Mouse (Mus musculus) right cerebral cortex, postnatal 36 days (tissue): ENCODE data around the gene Sbf2.
"Not testable (repeated sequence)": the region's sequence is repeated elsewhere in the genome, so short reads cannot be mapped to it uniquely, and the experiment has no call there.

Experiments used
- DNase-seq, 2 experiments: peaks; one replicate each; pipeline ENCODE4 v3.0.0; 2022; ENCODE audit warnings: low spot score in 2 of 2, mixed read lengths in 1 of 2

Gene Sbf2

DNA sequence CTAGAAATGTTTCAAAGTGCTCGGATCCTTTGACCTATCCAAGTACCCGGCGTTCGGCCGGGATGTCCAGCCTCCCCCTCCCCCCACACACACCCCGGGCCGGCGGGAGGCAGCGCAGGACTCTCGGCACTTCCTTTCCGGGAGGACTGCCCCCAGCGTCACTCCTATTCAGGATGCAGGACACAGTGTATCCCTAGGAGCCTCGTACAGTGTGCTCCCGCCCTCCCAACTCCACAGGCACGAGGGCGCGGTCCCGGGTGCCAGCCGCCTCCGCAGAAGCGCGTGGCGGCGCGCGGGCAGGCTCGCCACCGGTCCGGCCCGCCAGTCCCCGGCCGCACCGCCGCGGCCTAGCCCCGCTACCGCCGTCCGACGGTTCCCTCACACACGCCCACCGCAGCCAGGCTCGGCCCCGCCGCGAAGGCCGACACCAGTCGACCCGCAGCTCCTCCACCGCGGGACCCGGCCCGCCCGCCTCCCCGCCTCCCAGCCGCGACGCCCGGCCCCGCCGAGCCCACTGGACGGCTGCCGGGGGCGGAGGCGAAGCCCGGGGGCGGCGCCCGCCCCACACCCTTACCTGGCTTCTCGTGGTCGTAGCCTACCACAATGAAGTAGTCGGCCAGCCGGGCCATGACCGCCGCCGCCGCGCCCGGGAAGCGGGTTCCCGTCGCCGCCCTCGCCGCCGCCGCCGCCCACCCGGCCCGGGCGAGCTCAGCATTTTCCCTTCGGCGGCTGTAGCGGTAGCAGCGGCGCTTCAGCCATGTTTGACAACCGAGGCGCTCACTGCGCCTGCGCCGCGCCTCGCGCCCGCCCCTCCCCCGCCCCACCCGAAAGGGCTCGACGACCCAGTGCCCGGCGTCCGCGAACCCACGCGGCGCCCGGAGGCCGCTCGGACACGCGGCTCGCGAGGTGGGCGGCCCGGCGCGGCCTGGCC, at the start of gene Sbf2:
Sbf2 (minus strand) TSS at position 790 of the 931 bp plus-strand sequence.
- peak; percentile 60 to 69 for DNase-seq

- DNase-seq, result no peak
Observed at GRCm38 (mm10) chr7:110658378-110658928, 43.7 kb upstream of the Sbf2 start.

DNA sequence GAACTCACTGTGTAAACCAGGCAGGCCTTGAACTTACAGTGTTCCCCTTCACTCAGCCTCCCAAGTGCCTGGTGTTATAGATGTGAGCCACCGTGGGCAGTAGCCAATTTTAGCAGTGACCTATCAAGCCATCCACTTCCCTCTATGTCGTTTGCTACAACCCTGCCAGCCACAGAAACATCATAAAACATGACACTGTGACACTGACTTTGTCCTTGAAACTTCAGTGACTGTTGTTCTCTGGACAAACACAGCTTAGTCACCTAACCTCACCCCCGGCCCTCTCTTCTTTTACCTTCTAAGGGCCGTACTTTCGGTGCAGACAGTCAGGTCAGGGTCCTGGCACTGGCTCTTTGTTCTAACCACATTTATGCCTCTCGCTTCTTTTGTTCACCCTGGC, 41.2 kb upstream of the Sbf2 start:
- DNase-seq, result no peak

- no peak for DNase-seq
Observed at GRCm38 (mm10) chr7:110655230-110655629, 40.5 kb upstream of the Sbf2 start.

DNA sequence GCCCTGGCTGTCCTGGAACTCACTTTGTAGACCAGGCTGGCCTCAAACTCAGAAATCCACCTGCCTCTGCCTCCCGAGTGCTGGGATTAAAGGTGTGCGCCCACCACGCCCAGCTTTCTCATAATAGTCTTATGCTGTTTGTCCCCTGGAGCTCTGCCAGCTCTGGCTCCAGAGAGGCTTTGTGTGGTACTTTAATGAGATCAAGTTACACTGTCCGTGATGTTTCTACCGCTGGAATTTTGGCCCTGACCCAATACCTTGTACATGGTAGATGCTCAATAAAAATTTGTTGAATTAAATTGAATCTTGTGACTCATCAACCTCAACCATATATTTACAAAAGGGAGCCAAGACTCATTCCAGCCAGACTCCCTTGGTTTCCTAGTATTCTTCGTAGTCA, 36.4 kb upstream of the Sbf2 start:
- no peak for DNase-seq

DNA sequence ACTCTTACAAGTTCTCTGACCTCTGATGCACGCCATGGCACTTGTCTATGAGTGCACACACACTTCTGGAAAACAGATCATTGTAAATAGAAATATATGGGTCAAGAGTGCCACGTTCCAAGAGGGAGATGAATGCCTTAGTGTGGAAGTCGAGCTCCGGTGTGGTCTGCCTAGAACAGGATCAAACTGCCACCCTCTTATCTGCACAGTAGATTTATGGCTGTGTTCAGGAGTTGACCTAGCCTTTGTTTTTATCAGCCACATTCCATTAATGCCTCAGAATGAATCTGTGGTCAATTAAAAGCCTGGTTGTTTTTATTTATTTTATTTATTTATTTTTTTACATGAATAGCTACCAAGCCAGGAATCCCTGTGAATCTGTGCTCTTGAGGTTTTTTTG, 35.8 kb upstream of the Sbf2 start:
- no peak for DNase-seq

DNA sequence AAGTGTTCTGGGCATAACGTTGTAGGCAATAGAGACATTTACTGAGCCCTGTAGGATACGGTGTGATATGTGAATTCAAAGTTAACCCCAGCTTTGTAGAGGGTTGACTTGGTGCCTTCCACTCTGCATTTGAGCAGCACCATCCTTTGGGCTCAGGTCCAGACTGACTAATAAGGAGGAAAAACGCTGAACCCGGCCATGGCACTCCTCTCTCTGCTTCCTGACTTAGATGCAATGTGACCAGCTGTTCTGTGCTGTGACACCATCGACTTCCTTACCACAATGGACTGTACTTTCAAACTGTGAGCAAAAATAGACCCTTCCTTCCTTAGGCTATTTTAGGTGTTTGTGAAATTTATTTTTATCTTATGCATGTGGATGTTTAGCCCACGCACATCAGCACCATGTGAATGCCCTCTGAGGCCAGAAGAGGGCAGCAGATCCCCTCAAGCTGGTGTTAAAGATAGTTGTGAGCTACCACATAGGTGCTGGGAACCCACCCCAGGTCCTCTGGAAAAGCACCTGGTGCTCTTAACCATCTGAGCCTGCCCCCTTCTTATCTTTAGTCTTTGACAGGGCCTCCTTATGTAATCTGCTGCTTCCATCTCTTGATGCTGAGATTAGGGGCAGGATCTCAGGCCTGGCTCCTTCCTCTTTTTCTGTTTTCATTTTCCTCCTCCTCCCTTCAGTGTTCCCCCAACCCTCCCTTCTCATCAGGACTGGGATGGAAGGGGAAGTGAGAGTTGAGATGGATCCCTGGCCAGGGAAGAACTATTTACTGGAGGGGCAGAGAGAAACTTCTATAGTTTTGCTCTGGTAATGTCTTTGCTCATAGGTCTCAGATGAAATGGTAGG, 34.6 kb upstream of the Sbf2 start:
- DNase-seq, result no peak

- DNase-seq, result no peak
Observed at GRCm38 (mm10) chr7:110648455-110649085, 33.8 kb upstream of the Sbf2 start.

- DNase-seq, result no peak
Observed at GRCm38 (mm10) chr7:110647559-110648454, 33.1 kb upstream of the Sbf2 start.

GRCm38 (mm10) chr7:110646611-110647407, 32.1 kb upstream of the Sbf2 start:
- DNase-seq, result no peak

DNA sequence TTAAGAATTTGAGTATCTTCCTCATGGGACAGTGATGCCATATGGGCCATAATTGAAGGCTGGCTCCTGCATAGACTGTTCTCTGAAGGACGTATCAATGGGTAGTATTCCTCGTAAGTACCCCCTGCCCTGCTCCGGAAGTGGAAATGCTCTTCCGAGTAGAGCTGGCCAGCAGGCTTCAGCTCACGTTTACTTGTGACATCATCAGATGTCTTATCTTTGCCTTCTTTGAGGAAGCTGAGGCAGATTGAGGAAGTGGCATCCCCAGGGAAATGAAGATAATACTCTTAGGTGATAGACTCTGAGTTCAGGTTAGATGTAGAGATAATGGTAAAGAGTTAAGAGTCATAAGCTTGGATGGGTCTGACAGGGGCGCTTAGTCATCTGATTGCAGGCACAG, 31.1 kb upstream of the Sbf2 start:
- no peak for DNase-seq

- DNase-seq, result peak in 1 of 2 experiments; percentile 15
Observed at GRCm38 (mm10) chr7:110645311-110645710, 30.6 kb upstream of the Sbf2 start.

DNA sequence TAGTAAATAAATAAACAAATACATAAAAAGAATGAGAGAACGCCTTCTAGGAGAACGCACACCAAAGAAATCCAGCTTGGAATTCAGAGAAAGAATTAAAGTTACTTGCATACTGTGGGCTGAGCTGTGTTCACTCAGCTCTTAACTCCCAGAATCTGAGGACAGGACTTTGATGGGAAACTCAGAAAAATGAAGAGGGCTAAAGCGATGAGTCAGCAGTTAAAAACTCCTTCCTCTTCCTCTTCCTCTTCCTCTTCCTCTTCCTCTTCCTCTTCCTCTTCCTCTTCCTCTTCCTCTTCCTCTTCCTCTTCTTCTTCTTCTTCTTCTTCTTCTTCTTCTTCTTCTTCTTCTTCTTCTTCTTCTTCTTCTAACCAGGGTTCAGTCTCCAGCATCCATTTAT, 25.2 kb upstream of the Sbf2 start:
- DNase-seq, result not testable (repeated sequence)

DNA sequence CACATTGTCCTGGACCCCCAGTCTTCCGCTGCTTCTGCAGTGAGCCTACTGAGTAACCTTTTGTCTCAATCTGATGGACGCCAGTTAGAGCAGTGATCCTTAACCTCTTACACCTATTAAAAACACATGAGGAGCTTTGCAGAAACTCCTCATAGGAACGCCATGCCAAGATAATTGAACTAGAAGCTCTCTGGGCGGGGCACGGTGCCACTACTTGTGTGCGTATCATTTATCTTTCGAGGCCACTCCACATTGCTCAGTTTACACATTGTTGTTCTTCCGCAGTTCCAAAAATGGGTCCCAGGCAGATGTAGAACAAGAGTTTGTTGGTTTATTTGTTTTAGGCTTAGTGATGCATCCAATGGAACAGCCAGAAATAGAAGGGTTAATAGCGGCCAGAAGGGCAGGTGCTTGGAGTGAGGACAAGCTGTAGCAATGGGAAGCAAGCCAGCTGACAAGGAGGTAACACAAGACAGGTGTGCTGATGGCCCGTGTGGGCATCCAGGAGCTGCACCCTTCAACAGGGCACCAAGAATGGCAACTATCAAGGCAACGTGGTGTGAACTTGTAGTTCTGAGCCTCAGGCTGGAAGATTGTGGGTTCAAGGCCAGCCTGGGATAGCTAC, 24.7 kb upstream of the Sbf2 start:
- DNase-seq, result no peak

DNA sequence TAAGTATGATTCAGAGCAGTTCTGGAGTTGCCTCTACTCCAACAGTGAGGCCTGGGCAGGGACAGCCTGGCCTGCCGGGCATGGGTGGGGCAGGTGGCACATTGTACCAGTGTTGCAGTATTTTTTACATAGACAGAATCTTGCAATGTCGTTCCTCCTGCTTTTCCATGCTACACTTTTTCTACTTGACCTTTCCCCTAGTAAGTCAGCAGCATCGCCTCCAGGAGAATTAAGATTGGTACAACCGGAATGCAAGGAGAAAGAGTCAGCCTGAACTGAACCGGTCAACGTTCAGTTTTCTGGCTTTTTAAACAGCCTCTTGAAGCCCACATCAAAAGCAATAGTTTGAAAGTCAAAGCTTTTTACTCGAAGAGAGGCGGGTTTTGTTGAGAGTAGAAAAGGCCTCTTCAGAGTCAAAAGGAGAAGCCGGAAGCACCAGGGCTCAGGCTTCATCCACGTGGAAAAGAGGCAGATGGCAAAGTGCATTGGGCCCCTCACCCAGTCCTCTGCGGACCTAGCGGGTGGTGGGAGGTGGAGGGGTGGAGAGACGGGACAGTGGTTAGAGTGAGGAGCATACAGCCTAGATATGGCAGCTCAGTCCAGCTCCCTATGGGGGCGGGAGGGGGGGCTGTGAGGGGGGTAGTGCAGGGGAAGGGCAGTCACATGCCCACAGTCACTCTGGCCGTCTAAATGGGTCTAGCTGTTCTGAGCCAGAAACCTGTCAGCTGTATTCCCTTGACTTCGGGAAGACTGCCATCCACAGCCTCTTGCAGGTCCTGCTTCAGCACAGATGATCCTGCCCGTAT, 23.8 kb upstream of the Sbf2 start:
- DNase-seq, result no peak

- DNase-seq, result no peak
Observed at GRCm38 (mm10) chr7:110636559-110636958, 21.8 kb upstream of the Sbf2 start.

GRCm38 (mm10) chr7:110635929-110636328, 21.2 kb upstream of the Sbf2 start:
- DNase-seq, result no peak

DNA sequence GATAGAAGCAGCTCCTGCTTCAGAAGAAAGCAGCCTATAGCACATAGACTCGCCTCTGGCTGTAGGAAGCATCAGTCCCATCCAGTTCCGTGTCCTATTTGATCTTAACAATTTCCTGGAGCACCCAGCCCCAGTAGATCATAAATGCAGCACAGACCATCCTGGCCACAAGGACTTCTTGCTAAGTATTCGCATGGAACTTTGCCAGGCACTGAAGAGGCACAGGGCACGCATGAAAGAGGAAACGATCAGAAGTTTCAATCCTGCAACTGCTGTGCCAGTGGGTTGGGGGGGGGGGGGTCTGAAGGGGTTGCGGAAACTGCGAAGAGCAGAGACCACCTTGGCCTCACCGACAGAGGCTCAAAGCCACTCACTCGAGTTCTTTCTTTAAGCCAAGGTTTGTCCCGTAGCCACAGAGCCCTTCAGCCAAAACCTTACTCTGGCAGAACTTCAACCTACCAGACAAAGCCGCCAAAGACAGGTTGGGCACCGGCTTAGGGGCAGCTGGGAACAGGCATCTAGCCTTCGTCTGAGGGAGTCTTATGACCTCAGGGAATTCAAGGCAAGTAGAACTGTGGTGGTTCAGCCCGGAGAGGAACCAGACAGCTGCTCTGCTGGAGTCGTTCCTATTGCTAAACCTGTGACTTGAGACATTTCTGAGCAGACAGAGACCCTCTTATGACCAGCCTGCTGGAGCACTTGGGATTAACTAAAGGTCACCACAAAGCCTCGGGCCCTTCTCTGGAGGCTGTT, 16.6 kb upstream of the Sbf2 start:
- DNase-seq, result no peak
